Mouse (Mus musculus) left cerebral cortex, postnatal 10 days (tissue): ENCODE data around the gene Gm21987. TPM values are rescaled to one million over a fixed set of nuclear protein-coding genes. Genes with fewer than 3 reads are reported as not detected.

Experiments used
- DNase-seq, 2 experiments: peaks; one replicate each; pipeline ENCODE4 v3.0.0; 2021 to 2022; ENCODE audit warnings: low spot score in 2 of 2, mixed read lengths in 1 of 2; ENCODE audit errors: extremely low spot score in 1 of 2
- intact Hi-C: fragments of 180-260 bp; cut with DNase I; formaldehyde crosslinking; loops from one replicate; pipeline ENCODE4 v1.15.1; 2025
- total RNA-seq, 2 experiments: library from RNA; stranded (reverse); gene quantifications; 2 replicates each; pipeline ENCODE4 v1.2.3; 2021

Gm21987 gene
- total RNA-seq, 2 experiments from 2014 or later: not detected

DNA sequence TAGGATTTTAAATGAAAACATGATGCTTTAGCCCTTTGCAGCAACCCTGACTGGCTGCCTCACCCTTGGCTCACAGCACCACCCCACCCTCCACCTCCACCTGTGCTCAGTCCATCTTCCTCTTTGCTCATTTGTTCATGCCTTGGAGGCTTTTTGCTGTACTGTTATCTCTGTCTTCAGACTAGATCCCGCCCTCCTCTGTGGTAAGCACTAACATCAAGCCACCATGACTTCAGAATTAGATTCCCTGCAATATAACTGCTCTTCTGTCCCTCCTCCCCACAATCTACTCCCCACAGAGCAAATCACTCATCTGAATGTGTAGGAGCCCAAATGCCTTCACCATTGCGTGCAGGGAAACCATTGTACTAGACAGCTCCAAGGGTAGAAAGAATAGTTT lies 36.8 kb downstream of the Gm21987 start:
- DNase-seq: no peak
- intact Hi-C loops: no loop called here

DNA sequence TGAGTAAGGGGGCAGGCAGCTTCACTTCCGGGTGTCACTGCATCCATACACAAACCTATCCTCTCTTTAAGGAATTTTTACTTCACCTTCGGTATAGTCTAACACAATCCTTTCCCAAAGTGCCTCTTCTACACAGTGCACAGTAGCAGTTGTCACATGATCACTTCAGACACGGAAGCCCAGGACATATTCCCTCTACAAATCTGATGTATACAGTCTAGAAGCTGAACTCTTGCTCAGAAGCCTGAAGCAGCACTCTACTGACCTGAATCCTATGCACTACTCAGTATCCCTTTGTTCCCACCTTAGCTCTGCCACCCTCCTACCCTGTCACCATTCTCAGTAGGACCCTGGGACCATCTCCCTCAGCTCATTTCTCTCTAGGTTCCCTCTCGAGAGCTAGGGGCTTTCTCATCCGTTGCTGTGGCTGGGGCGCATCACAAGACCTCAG lies 38.4 kb downstream of the Gm21987 start:
- intact Hi-C loops: no loop called here
- DNase-seq: no peak

DNA sequence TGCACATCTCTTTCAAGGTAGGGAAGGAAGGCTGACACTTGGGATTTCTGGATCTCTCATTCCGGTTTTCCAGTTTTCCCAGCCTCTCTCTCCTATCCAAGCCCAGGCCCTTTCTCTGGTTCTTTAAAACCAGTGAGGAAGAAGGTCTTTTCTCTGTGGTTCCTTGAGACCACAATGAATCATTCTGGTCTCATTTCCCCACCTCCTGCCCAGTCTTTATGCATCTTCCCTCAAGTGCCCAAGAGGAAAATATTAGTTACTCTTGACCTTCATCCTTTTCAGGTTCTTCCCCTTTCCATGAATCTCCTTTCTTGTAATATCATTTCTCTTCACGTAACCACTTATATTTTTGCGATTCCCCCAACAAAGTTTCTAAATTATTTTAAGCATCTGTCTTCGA lies 38.9 kb downstream of the Gm21987 start:
- intact Hi-C loops: no loop called here

DNA sequence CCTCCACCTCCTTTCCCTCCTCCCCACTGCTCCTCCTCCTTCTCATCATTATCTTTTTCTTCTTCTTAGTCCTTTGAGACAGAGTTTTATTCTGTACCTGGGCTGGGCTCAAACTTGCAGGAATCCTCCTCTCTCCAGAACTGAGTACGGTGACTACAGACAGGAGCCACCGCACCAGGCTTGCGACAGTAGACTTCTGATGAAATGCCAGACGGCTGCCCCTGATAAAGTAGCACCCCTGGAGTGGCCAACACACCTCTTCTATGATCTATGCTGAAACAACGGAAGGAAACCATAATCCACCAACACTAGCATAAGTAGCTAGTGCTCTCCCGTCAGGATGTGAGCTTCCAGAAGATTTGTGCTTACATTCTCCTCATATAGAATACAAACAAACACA lies 40.5 kb downstream of the Gm21987 start:
- no peak for DNase-seq
- intact Hi-C loops: no loop called here

More for the DNA sequence above, 38.9 kb downstream of the Gm21987 start:
- no peak for DNase-seq

DNA sequence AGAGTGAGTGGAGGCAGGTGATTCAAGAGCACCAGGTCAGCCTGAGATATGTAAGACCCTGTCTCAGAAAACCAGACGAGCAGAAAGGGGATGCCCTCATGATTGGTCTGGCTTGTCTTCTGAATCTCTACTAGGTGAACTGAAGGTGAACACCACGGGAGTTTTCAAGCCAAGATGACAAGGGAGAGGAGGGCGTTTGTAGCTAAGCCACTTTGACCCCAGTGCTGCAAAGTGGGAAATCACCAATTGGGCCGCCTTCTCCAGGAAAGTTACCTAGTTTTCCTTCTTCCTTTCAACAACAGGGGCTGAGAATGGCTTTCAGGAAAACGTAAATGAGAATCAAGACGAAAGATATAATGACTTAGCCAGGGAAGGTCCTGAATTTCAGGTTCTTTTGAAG lies 41.9 kb downstream of the Gm21987 start:
- intact Hi-C loops: no loop called here
- DNase-seq: no peak

DNA sequence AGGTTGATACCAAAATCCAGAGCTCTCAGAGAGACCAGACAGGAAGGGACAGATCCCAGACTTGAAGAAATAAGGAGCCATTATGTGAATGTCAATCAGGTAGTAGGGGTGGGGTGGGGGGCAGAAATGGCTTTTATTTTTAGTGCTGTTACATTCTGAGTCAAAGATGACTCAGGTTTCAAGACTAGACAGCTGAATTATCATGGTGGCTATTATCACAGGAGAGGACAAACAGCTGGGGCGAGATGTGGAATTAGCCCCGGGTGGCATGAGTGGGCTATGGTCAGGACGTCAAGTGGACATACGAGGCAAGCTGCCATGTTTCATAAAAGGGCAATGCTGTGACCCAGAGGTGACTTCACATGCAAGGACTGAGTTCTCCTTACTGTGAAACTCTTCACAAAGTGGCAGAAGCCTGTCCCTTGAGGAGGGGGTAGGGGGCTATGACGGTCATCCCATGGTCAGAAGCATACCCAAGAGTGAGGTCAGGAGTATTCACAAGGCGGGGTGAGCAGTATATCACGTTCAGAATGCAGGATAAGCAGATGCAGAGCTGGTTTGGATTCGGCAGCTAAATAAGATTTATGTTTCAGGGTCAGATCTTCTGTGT lies 42.5 kb downstream of the Gm21987 start:
- intact Hi-C loops: no loop called here
- DNase-seq: no peak

DNA sequence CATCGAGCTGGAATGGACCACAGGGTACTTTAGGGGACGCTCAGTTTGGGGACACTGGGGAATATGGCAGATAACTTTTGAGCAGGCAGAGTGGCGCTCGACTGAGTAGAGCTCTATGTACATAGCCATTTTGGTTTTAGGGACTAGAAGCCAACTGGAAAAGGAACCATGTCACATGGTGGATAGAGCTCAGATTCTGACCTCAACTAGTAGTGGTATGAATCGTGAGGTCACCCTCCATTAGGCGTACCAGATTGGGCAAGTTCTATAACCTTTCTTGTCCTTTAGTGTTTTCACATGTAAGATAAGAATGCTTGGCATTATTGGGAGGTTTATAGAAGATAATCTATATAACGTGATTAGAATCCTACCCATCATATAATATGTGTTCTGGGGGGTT lies 43.5 kb downstream of the Gm21987 start:
- intact Hi-C loops: no loop called here
- no peak for DNase-seq

DNA sequence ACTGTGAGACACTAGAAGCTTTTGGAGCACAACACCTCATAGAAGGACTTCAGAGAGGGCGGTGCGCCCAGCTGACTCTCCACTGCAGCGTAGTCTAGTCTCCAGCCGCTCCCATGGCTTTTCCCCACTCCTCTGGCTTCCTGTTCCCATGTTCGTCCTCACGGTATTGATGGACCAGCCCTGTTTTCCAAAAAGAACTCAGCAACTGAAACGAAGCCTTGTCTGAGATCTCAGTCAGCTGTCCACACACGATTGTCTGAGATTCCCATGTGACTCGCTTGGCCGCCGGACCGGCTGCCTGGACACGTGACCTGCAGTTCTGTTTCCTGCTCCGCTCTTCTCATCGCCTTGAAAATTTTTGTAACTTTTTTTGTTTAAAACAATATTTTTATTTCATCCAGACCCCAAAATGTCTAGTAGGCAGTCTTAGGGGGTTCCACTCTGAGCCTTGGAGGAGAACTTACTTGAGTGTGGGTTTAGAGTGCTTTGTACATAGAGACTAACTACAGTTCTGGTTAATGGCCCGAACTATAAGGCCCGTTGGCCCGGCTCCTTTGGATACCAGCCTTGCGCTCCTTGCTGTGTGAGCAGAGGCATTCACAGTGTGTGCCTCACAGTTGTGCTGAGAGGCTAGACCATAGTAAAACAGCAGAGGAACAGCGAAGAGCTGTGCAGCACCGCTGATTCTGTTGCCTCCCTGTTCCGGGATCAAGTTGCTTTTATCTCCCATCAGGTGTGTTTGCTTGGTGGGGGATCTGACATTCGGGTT lies 45.5 kb downstream of the Gm21987 start:
- intact Hi-C loops: no loop called here
- peak in 1 of 2 experiments; percentile 63 for DNase-seq

DNA sequence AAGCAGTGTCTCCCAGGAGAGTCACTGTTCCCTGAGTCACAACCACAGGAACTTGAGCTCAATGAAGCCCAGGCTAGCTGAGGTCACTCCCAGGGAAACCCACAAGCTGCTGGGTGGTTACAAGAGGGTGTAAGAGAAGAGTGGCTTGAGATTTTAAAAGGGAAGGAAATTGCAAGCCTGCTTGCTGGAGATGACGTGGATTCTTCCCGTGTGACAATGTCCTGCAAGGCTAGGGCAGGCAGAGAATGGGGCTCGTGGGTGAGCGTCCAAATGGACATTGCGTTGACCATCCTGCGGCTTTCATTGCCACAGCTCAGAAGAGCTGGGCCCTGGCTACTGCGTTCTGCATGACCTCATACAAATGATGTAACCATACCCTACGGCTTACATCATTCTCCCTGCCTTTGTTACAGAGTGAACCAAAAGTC lies 47.4 kb downstream of the Gm21987 start:
- no peak for DNase-seq
- intact Hi-C loops: no loop called here

DNA sequence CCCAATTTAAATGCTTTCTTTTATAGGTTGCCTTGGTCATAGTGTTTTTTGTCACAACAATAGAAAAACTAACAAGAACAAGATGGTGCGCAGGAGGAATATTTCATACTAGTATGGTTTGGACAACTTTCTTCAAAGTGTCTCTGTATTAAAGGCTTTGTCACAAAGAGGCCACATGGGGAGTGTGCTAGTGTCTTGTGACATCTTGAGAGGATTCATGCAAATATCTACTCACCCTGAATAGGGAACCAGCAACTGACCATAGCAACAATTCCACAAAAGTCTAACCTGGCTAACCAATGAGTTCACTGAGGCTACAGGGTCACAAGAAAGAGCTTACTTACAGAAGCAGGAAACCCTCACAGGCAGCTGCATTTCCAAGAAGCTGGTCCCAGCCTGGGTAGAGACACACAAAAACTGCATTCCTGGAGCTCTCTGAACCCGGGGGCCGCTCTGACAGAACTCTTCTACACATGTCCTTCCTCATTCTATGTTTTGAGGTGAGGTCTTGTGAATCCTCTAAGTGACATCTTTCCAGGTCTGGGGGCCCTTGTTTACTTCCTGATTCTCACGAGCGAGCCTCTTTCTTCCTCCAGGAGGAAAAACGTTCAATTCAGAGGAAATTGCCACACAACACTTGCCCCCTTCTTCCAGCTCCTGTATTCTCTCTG lies 48.4 kb downstream of the Gm21987 start:
- intact Hi-C loops: no loop called here
- DNase-seq: no peak

DNA sequence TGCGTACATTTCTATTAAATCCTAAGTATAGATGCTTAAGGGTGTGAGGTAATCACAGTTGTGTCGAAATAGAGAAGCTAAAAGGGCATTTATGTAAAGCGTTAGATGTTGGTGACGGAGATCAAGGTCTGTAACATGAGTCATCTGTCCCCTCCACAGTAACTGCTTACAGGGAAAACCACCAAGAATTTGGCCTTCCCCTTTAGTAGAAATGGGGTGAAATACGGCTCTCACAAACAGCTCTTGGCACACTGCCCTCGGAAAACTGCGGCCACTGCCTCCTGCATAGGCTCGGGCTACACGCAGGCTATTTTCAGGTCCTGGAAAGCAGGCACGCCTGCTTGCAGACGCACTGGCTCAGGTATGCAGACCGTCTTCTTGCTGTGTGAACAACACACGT lies 49.3 kb downstream of the Gm21987 start:
- peak in 1 of 2 experiments; percentile 65 for DNase-seq
- intact Hi-C loops: no loop called here

DNA sequence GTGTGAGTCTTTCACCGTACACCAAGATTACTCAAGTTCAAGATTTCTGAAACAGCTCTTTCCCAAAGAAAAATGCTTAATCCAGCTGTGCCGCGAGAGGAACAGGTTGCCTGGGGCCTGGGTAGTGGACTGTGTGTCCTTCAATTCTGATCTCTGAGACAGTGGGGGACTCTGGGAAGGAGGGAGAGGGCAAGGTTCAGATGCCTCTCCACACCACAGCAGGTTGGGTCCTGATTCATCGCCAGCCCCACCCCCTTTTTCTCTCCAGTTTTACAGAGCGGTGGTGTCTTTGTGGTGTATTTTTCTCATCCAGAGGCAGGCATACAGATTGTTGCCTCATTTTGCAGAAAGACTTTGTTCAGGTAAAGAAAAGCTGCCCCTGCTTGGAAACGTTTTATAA lies 51.4 kb downstream of the Gm21987 start:
- no peak for DNase-seq
- intact Hi-C loops: no loop called here

DNA sequence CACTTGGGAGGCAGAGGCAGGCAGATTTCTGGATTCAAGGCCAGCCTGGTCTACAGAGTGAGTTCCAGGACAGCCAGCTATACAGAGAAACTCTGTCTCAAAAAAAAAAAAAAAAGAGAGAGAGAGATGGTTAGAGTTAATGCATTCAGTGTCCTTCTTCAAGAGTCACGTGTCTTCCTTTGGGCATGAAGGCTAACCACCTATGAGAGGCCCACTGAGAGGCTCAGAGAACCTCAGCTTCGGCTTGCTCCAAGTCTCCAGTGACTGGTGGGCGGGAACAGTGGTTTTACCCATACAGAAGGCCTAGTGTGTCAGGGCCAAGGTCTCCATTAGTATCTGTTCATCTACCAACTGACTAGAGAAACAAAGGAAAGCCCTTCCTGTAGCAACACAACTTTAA lies 52.2 kb downstream of the Gm21987 start:
- intact Hi-C loops: no loop called here

DNA sequence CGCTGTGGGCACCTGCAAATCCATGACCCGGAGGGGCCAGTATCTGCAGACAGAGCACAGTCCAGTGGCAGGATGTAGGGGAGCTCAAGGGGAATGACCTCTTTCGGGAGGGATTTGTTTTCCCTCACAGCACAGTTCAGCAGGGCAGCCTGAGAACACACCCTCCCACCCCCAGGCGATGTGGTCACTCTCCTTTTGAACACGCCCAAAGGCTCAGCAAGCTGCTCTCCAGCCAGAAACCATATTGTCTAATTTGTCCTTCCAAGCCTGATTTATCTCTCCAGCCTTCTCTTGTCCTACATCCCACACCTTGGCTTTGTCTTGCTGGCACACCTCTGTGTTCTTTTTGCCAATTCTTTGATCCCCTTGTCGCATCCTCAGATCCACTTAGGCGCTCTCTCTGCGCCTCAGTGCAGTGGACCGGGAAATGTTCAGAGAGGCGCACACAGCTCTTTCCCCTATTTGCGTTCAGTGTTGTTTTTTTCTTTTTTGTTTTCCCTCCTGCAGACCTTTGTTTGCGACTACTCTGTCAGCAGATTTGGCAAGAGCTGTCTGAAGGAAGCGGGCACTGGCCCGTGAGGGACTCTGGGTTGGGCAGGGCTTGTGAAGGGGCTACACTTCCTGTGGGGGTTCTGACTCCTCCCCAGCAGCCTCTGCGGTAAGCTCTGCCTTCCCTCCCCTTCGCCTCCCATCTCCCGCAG lies 52.8 kb downstream of the Gm21987 start:
- intact Hi-C loops: no loop called here
- peak; percentile 26 to 77 for DNase-seq

More for the DNA sequence above, 52.2 kb downstream of the Gm21987 start:
- DNase-seq: no peak

DNA sequence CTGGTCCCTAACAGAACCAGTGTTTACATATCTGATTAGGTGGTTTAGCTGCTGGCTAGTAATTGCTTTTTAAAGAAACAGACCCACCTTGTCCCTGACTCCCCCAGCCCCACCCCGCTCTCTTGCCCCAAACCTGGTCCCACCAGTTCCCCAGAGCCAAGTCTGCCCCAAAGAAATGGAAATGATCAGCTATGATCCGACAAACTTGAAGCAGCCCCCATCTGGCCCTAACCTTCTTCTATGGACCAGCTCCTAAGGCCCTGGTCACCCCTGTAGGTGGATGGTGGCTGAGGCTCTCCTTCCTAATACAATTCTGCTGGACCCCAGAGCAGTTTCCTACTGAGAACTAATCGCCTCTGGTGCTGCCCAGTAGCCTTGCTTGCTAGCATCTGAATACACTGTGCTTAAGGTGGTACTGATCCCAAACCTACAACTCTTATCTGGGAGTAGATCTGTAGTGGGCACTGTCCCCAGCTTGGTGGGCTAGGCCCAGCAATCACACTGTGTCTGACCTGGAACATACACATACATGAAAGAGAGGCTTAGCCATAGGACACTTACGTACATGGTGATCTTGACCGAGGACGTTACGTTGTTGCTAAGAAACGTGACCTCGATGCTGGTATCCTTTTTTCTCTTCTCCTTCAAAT lies 53.6 kb downstream of the Gm21987 start:
- DNase-seq: no peak
- intact Hi-C loops: no loop called here

DNA sequence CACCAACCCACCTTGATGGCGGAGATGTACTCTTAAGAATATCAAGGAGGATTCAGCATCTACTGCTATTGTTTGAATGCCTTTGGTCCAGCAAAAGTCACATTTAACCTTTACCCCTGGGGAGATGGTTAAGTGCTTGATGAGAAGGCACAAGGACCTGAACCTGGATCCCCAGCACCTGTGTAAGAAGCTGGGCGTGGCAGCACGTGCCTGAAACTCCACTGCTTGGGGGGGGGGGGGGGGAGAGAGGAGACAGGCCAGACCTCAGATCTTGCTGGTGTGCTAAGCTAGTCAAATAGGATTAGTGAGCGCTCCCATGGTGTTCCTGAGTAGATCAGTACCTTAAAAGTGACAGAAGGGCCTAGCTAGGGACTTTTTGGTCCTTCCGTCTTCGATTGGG lies 54.6 kb downstream of the Gm21987 start:
- intact Hi-C loops: no loop called here
- no peak for DNase-seq

DNA sequence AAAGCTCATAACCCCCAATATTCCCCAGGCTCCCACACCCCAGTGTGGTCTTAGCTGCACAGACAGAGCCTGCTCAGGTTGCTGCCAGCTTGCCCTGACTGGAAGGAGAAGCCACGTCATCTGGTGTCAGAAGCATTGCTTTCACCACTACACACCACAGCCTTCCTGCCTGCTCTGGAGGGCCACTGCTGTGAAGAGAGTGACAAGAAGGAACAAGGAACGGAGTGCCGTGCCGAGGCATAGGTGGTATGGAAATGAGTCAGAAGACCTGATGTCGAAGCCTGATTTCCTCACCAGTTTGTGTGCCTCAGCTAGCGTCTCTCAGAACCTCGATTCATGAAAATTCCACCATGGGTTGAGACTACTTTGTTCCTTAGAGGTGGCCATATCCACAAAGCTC lies 56.8 kb downstream of the Gm21987 start:
- intact Hi-C loops: no loop called here
- no peak for DNase-seq

DNA sequence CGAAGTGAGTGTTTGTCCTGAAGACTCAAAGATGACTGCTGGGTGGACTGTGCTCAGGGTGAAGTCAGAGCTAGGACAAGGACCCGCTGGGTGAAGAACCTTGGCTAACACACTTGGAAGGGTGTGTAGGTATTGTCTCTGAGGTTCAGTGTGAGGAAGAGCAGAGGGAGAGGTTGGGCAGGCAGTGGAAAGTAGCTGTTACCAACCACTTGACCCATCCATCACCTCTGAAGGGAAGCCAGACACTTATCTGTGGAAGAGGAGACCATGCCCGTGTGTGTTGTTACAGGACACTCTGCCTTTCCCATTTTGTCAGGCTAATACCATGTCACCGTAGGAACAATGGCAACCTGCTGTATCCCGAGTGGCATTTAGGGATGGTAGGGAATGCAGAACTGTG lies 59.5 kb downstream of the Gm21987 start:
- no peak for DNase-seq

DNA sequence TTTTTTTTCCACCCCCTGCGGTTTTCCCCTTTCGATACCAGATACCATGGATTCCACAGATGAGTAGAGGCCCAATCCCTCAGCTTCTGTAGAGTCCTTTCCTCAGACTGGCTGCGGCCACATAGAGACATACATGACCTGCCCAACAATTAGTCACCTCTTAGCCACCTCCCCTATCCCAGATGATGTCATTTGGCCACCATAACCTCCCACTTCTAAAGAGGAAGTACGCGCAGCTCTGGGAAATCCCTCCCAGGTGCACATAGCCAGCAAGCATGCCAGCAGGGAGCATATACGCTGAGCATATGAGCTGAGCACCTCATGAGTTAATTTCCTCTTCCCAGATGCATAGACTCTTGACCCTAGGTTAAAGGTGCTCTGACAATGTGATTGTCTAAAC lies 59.9 kb downstream of the Gm21987 start:
- intact Hi-C loops: no loop called here
- DNase-seq: no peak

More for the DNA sequence above, 59.5 kb downstream of the Gm21987 start:
- intact Hi-C loops: no loop called here
